Mouse (Mus musculus) induced T-regulatory cell, adult 2 months (primary cell): ENCODE data around the gene Spdef.

Experiments
- DNase-seq: peaks from one replicate; pipeline ENCODE4 v3.0.0-alpha.2; 2012; ENCODE audit warnings: low read depth

Gene Spdef

DNA sequence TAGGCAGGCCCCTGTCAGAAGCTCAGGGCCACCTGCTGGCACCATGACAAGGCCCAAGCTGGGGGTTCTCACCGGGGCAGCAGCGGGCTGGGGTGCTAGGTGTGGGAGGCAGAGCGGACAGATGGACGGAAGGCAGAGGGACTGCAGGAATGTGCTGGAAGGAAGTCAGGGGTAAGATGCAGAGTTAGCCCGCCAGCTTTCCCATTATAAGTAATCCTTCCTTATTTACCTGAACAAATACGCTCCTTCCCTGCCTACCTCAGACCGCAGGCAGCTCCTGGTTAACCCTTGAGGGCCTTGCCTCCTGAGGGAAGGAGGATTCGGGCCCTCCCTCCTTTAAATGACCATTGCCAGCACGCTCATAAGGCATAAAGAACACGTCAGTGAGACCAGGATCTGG is at the start of gene Spdef:
TSS of gene Spdef (minus strand) at position 186 of the 400 bp plus-strand sequence.
- no peak for DNase-seq

DNA sequence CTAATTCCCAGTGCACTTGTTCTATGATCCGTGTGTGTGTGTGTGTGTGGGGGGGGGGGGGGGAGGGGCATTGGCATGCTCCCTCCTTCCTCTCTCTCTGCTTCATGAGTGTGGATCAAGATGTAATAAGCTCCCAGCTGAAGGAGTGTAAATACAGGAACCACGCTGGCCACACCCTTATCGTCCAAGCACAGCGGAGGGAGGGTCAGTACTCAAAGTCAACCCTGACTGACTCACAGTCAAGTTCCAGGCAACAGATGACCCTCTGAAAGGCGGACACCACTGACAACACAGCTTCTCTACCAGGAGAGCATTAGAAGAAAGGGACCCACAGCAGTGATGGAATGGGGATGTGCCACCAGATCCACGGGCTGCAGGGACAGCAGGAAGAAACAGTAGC is 49.1 kb upstream of the Spdef start:
- no peak for DNase-seq

DNA sequence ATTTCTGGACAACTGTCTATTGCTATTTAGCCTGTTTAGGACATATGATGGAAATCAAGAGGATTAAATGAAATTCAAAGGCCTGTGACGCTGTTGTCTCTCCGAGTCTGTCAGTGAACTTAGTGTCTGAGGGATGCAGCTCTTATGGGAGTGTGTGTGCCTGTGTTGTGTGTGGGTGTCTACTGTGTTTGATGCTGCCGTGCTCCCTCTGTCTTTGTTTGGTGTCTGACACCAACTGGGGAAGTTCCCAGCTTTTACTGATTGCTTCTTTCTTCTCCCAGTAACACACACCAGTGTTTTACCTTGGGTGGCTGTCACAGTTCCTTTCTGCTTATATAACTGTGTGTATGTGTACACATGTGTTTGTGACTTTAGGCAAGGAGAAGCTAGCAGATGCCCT is 45.4 kb upstream of the Spdef start:
- DNase-seq = no peak

DNA sequence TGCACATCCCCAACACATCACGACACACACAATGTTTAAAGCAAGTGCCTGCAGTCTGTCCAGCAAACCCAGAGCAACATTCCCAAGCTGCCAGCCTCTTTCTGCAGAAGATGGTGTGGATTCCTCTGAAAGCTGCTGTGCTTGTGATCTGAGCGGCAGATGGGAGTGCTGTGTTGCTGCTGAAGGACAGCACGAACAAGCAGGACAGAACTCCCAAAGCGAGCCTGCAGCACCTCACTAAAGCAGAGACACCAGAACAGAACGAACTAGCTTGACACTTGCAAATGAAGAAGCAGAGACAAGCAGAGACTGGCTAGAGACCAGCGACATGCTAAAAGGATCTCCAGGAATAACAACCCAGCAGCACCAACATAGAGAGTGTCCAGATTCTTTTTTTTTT is 42.9 kb upstream of the Spdef start:
- no peak for DNase-seq

DNA sequence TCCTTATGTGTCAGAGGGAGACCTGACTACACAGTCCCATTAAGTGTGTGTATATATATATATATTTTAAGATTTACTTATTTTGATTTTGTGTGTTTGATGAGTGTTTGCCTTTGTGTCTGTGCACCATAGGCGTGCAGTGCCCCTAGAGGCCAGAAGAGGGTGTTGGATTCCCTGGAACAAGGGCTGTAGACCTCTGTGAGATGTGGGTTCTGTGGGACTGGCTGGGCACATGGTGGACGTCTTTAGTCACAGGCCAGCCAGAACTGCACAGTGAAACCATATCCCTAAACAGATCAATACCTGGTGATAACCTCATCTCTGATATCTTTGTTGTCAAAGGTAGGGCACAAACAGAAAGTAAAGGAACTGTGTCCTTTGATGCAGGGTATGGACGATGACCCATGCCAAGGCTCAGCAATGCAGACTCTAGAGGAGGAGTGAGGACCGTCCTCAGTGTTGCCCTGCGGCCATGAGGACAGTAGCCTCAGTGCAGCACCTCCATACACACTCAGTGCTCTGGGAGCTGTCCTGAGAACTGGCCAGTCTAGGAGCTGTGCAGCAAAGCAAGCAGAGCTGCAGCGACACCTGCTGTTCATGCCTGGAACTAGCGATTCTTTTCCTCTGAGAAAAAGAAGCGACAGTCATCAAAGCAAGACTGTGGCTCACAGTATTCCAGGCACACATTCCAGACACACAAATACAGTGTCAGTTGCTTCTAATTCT is 40.2 kb upstream of the Spdef start:
- peak; percentile 76 for DNase-seq

DNA sequence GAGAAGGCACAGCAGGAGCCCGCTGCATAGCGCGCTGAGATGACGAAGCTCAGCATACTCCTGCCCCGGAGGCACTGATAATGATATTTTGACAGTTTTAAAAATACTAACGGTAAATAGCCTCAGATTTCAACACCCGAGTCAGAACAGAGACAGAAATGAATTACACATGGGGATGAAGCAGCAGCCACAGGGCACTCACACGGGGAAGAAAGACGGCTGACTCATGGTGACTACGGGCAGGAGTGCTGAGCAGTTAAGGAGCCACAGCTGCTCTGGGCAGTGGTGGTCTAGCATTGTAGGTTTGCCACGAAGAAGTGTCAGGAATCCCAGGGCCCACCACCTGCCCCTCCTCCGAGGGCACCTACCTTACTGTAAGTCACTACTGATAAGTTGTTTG is 38.8 kb upstream of the Spdef start:
- no peak for DNase-seq

DNA sequence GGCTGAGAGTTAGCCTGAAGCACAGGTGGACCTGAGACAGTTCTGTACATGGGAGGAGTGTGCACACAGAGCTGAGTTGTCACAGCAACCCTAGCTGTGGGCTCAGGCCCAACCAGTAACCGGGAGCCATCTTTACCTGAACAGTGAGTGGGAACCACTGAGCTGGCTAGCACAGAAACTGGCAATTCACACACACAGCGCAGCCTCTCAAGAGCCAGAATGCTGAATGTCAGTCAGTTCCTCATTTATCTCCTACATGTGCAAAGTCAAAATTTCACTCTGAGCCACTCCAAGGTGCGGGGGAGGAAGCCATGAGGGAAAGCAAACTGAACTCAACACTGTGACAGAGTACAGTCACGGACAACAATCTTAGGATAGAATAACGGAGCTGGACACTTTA is 38.4 kb upstream of the Spdef start:
- no peak for DNase-seq

DNA sequence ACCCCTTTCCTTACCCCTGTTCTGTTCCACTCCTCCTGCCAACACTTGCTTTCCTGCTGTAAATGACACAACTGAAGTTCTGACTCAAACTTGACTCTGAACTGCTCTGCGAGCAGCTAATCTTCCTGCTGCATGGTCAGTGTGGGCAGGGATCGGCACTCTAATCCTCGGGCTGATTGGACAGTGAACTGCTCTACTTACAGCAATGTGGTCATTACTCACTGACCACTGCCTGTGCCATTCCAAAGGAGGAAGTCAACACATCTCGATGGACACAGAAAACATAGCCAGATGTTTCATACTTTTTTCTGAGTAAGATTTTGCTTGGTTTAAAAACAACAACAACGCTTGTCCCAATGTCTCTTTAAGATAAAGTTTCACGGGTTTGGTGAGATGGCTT is 36.3 kb upstream of the Spdef start:
- DNase-seq = no peak

DNA sequence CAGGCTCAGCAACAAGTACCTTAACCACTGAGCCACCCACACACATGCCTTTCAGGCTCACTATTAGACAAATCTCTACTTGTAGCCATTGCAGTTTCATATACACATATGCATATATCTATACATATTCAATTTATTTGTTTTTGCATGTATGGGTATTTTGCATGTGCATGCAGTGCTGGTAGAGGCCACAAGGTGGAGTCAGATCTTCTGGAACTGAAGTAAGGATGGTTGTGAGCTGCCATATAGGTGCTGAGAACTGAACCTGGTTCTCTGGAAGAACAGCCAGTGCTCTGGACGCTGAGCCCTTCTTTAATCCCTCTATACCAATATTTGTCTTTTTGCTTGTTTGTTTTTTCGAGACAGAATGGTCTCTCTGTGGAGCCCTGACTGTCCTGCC is 35.7 kb upstream of the Spdef start:
- DNase-seq = peak; percentile 45

DNA sequence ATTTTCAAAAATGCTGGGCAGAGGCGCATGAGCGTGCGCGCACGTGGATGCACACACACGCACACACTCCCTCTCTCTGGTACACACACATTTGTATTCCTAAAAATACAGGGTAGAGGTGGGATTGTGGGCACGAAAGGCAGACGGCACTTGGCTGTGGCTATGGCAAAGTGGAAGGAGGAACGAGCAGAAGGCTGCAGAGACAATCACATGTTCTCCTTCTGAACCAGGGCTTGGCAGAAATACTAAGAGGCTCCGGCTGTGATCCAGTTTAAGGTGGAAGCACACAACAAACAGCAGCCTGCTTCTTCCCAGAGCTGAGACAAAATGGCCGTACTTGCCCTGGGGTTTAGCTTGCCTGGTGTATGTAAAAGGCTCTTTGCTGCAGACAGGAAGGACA is 34.1 kb upstream of the Spdef start:
- no peak for DNase-seq

DNA sequence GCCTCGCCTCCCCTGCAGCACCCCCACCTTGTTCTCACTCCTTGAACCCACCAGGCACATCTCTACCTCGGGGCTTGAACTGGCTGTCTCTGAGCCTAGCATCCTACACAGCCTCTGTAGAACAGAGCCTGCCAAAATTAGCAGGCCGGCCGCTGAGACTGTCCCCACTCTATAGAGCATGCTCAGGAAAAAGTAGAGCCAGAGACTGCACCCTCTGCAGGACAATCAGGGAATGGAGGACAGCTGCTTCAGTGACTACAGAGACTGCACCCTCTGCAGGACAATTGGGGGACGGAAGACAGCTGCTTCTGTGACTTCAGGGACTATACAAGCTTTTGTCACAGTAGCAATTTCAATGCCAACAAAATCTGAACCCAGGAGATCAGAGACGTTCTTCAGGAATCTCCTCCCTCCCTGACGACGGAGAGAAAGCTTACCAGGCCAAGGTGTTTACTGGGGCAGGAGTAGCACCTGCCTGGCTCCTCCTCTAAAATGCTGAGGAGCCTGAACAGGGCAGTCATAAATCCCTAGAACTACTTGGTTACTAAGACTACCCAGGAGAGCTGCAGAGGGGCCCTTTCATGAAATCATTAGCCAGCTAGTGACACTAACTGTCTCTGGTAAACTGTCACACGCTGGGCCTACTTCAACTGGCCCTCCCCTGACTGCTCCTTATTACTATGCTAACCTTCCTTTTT is 33.0 kb upstream of the Spdef start:
- DNase-seq = peak; percentile 65

DNA sequence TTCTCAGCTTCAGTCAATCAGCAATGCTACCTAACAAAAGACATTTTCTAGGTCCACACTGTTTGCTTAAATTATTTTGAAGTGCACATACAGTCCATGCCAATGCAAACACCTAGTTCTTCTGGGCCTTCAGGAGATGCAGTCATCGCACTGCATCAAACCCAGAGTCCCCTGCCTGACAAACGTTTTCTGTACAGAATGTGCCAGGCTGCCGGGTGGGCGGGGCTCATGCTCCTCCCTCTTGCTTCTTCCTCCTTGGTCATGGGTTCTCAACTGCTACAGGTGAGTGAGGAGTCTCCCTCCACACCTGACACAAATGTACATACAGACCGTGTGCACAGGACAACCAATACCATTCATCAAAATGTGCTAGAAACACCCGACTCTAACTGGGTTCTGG is 31.4 kb upstream of the Spdef start:
- no peak for DNase-seq

DNA sequence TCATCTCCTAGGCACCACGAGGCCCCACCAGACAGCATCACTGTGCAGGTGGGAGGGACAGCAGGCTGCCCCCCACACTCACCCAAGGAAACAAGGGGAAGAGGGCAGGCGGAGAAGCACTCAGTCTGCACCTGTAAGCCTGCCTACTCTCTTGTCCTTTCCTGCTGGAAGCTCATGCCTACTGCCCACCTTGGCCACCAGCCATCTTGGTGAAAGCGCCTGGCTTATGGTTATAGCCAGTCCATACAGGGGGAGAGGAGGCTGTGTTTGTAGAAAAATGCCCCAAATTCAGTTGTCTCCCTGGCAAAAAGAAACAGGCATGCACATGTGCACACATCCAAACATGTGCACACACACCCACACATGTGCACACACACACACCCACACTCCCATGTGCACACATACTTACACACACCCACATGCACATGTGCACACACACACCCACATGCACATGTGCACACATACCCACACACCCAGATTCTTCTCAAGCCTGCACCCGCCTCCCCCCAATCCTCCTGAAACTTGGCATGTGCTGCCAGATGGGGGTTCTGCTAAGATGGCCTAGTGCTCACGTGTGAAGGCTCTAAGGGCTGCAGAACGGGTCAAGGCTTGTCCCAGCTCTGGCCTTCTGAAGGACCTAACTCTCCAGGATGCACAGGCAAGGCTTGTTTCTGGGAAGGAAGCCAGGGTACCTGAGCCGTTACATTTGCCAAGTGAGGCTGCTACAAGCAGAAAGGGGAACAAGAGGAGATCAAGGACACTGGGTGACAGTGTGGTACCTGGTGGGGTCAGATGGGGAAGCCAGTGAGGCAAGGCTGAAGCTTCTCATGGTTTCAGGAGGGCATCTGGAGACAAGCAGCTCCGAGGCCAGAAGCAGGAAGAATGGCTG is 22.8 kb upstream of the Spdef start:
- no peak for DNase-seq

DNA sequence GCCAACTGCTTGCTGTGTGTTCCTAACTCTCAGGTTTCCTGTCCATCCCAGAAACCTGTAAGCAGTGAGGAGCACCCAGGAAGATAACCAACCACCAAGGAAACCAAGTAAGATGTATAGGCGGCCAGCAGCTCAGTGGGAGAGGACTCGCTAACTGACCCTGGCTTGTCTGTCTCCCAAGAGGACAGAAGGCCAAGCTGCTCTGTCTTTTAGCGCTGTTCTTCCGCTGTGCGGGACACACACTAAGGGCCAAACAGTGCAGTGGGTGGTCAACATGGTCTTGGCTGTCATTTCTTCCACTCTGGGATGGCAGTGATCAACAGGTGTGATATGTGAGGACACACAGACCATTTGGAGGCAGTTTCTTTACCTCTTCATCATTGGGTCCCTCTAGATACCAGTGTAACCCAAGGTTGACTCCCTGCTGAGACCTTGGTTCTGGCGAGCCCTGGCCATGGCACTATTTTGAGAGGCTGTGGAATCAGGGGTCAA is 21.7 kb upstream of the Spdef start:
- no peak for DNase-seq

DNA sequence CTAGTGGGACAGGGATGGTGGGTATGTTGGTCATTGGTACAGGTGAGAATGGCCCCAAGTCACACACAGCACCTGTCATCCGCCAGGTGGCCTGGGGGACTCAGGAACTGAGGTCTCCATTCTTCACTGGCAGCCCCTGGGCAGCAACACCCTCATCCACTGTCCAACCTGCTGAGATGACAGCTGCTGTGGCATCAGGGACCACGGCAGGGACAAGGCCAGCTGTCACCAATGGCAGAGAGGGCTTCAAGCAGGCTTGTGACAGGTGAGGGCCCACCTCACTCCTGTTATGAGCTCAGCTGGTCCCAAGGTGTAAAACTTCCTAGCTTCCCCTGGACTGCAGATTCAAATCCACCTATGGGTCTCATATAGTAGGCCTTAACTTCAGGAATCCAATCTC is 19.4 kb upstream of the Spdef start:
- DNase-seq = no peak

DNA sequence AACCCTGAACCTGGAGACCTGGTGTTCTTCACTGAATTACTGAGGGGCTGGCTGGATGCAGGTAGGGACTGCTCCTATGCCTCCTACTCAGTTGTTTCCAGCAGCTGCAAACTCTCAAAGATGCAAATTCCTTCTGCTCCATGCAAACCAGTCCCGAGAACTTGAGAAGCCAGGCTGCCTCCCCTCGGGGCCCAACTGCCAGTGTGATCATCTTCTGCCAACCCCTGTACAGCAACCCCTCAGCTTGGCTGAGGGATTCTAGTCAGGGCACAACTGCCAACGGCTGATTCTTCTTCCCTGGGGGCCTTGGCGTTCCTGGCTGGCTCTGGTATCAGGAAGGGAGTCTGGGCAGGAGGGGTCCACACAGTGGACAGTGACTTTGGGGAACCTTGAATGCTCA is 17.7 kb upstream of the Spdef start:
- DNase-seq = no peak

DNA sequence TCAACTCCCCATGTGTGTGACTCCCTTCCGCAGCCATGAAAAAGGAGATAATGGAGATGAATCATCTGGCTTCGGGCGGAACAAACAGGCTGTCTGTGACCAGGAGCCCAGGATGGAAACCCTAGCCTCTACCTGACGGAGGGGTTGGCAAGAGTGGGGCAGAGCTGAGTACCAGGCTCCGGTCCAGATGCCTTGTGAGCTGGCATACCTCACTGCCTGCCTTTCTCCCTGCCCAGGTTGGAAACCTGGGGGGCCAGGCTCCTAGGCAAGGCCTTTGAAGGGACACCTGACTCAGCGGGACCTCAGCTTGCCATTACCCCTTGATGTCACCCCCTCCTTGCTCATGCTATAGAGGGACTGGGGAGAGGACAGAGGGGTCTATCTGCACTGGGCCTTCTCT is 12.2 kb upstream of the Spdef start:
- no peak for DNase-seq

DNA sequence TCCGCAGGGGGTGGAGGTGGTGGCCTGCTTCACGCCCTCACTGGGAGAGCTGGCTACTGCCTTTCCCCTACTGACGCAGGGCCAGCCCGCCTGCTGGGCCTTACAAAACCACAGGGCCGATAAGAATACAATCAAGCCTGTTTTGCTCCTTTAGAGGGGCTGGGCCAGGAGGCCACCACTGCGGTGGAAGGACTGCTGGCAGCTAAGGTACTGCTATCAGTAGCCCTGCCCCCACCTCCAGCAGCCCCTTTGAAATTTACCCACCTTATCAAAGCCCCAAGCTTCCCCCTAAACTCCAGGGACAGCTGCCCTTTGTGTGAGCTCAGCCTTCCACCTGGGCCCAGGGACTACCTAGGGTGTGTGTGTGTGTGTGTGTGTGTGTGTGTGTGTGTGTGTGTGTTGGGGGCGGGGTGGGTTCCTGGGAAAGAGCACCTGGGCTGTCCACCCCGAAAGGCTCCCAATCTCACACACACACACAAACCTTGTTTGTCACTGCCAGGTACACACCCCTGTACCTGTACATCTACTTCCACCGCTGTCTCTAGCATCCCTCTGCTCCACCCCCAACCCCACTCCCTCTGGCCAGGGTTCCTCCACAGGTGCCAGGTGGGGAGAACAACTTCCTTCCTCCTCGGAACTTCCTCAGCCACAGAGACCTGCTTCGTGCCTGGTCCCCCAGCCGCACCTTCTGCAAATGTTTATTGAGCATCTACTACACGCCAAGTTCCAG is 5.8 kb upstream of the Spdef start:
- no peak for DNase-seq

DNA sequence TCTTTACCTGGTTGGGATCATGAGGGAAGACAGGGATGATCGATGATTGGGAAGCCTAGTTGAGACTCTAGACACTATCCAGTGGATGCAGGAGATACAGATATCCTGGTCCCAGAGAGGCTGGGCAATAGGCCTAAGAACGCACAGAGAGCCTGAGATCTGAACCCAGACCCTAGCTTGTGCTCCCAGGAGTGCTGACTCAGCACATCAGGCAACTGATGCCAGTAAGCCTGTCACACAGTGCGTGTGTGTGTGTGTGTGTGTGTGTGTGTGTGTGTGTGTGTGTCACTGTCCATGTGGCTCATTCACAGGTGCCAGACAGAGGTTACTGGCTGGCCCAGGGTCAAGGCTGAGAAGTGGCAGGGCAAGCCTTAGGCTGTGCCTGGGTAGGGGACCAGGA is 3.9 kb upstream of the Spdef start:
- DNase-seq = no peak

DNA sequence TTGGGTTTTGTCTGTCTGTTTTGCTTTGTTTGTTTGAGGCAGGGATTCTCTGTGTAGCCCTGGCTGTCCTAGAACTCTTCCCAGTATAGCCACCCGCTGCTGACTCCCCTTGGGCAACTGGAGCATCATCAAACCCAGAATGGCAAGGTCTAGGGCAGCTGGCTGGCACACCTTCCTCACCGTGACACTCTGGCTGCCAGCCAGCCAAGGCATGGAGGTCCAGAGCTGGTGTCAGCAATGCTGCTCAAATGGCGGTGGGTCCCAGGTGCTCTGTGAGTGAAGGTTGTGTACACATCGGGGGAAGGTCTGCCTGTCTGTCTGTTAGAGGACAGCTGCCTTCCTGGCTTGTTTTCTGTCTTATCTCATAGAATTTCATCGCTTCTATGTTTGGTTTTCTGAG is 3.4 kb upstream of the Spdef start:
- no peak for DNase-seq

DNA sequence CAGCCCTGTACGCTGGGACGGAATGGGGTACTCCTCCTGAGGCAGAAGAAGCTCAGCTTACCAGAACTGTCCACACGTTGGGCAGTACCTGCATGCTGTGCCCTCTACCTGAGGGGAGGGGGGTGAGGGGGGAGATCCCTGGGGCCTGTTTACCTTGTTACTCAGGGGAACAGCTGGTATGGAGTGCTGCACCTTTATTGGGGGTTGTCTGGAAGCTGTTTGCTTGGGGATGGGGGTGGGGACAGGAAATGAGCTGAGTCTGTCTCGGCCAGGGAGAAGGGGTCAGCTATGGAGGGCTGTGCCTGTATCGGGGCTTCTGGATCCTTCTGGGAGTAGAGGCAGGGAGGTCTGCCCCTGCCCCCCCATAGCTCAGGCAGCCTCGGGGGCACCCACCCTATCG is 2.2 kb downstream of the Spdef start:
- no peak for DNase-seq

DNA sequence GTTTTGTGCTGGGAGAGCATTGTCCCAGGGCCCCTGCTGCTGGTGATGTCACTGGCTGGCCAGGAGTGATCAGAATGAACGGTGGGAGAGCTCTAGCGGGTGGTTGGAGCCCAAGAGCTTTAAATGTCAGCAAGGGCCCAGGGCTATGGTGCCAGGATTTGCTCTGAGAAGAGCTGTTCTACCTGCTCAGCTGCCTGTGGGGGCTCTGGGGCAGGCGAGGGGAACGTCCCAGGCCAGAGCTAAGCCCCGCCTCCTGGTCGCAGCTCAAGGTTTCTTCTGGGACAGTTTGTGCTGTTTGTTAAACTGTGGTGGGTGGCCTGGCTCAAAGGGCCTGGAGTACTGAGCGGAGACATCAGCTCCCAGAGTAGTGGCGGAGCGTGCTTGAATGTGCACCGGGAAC is 3.3 kb downstream of the Spdef start:
- DNase-seq = no peak
